Mouse (Mus musculus) forebrain, embryonic 11.5 days (tissue): Measurements from ENCODE around the gene Rbms2. TPM values are rescaled to one million over a fixed set of nuclear protein-coding genes. Genes with fewer than 3 reads are reported as not detected.
"Not testable (repeated sequence)": the region's sequence is repeated elsewhere in the genome, so short reads cannot be mapped to it uniquely, and the experiment has no call there.

Experiments
- ATAC-seq: fragments of 200-750 bp; cut with Nextera tagmentation; replicated peaks from 2 replicates; pipeline ENCODE4 v1.8.0; 2017; ENCODE audit warnings: moderate TSS enrichment; ENCODE audit not compliant: low FRiP score
- DNase-seq: peaks from one replicate; pipeline ENCODE4 v3.0.0-alpha.2; 2017; ENCODE audit warnings: low spot score
- H3K27ac ChIP-seq: fragments of 300-500 bp; sonication (generic); 2 replicates; pipeline ENCODE4 v1.5.1; 2014; ENCODE audit warnings: low read depth, low read length
- H3K27me3 ChIP-seq: fragments of 300-500 bp; sonication (generic); 2 replicates; pipeline ENCODE4 v1.6.1; 2014; ENCODE audit warnings: mild to moderate bottlenecking, low read length, mixed read lengths; ENCODE audit not compliant: control insufficient read depth, insufficient read depth
- H3K36me3 ChIP-seq: fragments of 300-500 bp; sonication (generic); 2 replicates; pipeline ENCODE4 v1.6.1; 2014; ENCODE audit warnings: mild to moderate bottlenecking, low read length, moderate library complexity, mixed read lengths; ENCODE audit not compliant: control insufficient read depth, insufficient read depth
- H3K4me1 ChIP-seq: fragments of 300-500 bp; sonication (generic); replicated peaks from 2 replicates; pipeline ENCODE4 v1.6.1; 2014; ENCODE audit warnings: low read length, mixed read lengths; ENCODE audit not compliant: control insufficient read depth, insufficient read depth
- H3K4me2 ChIP-seq: fragments of 300-500 bp; sonication (generic); 2 replicates; pipeline ENCODE4 v1.6.1; 2014; ENCODE audit warnings: low read depth, mild to moderate bottlenecking, low read length, moderate library complexity, mixed read lengths; ENCODE audit not compliant: severe bottlenecking
- H3K4me3 ChIP-seq: fragments of 300-500 bp; sonication (generic); 2 replicates; pipeline ENCODE4 v1.5.1; 2014; ENCODE audit warnings: low read depth, low read length
- H3K9ac ChIP-seq: fragments of 300-500 bp; sonication (generic); 2 replicates; pipeline ENCODE4 v1.6.1; 2014; ENCODE audit warnings: low read length
- H3K9me3 ChIP-seq: fragments of 300-500 bp; sonication (generic); 2 replicates; pipeline ENCODE4 v1.6.1; 2016; ENCODE audit warnings: low read length, mixed read lengths; ENCODE audit not compliant: control insufficient read depth
- WGBS: fragments of 180-500 bp; shearing (Covaris S2); extraction: QIAGEN DNeasy Blood & Tissue Kit; methylation state at CpG from one replicate; pipeline ENCODE4 v1.1.7; 2014; 5-methylcytosine and 5-hydroxymethylcytosine counted together
- polyA plus RNA-seq: library from polyadenylated mRNA; unstranded; fragments of >200 nt; fragmentation: Nextera tagmentation; extraction: Ambion mirVana; gene quantifications from 2 replicates; pipeline ENCODE4 v1.2.1, GENCODE M21; 2014

The Rbms2 gene
- polyA plus RNA-seq, 1 experiment from 2014 or later = 22.3 TPM

DNA sequence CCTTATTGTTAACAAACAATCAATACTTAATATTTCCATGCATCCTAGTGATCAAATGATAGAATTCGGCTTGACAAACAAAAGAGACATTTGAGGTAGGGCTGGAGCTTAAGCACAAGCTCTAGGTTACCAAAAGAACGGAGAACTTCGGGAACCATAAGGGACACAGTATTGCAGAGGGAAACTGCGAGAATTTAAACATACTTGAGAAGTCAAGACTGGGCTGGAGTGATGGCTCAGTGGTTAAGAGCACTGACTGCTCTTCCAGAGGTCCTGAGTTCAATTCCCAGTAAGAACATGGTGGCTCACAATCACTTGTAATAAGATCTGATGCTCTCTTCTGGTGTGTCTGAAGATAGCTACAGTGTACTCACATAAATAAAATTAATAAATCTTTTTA lies 34.0 kb upstream of the Rbms2 start:
- H3K4me1 ChIP-seq, H3K9me3 ChIP-seq, H3K36me3 ChIP-seq, H3K27ac ChIP-seq, H3K27me3 ChIP-seq, H3K4me2 ChIP-seq, ATAC-seq, H3K4me3 ChIP-seq, DNase-seq, H3K9ac ChIP-seq: not testable (repeated sequence)
- WGBS = 89% methylated on average over 4 of the region's 4 CpGs

DNA sequence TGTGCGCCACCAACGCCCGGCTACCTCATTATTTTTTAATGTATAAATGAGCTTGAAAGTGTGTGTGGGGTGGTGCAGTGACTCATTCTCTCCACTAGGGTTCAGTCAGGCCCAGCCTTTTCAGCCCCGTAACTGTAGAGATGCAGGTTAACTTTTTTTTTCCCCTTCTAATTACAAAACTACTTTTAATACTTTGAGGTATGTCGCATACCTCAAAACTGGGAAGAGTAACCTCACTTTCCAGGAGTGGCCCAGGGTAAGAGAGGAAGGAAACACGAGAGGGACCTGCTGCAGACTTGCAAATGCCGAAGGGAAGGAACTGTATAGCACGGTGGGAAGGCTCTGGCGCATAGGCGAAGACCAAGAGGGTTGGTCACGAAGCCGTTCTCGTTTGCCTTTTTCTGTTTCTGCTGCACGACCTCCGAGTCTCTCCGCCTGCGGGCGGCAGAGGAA lies 32.8 kb upstream of the Rbms2 start:
- peak overlapping the region; percentile 3 for H3K4me3 ChIP-seq
- ATAC-seq (0 out of 2 replicates have a peak, but pooled peaks have one; percentile 50), DNase-seq (peak; percentile 78)
- no peak overlapping the region for H3K27ac ChIP-seq
- peaks cover 6% of the 10 kb centered on the region; the same call in 1 of the 2 replicates for H3K4me1 ChIP-seq
- H3K9me3 ChIP-seq = no peaks in the 10 kb centered on the region
- WGBS = 3% methylated on average over 18 of the region's 18 CpGs
- no peak overlapping the region for H3K9ac ChIP-seq
- no peaks in the 10 kb centered on the region for H3K36me3 ChIP-seq
- peak overlapping the region; percentile 38 for H3K4me2 ChIP-seq
- H3K27me3 ChIP-seq = no peaks in the 10 kb centered on the region

DNA sequence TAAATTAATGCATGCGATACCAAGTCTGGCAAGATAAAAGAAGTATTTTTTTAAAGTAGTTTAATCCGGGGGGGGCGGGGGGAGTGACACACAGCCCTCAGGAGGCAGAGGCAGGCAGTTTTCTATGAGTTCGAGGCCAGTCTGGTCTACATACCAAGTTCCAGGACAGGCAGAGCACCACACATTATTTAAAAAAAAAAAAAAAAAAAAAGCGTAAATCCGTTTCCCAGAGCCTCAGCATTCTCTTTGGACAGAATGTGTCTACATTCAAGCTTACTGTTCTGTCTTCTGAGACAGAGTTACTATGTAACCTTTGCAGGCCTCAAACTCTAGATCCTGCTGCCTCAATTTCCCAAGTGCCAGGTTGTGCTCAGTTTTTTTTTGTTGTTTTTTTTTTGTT lies 32.1 kb upstream of the Rbms2 start:
- Histone ChIP-seq H3K4me3 (peak overlapping the region; percentile 47), H3K27ac (no peak overlapping the region), H3K9me3 (no peaks in the 10 kb centered on the region), H3K4me2 (peak overlapping the region; percentile 85), H3K36me3 (no peaks in the 10 kb centered on the region), H3K4me1 (peaks cover 6% of the 10 kb centered on the region; the same call in 1 of the 2 replicates), H3K9ac (peak overlapping the region; percentile 41), H3K27me3 (no peaks in the 10 kb centered on the region)
- 52% methylated on average over 6 of the region's 6 CpGs for WGBS
- ATAC-seq (no peak), DNase-seq (no peak)

DNA sequence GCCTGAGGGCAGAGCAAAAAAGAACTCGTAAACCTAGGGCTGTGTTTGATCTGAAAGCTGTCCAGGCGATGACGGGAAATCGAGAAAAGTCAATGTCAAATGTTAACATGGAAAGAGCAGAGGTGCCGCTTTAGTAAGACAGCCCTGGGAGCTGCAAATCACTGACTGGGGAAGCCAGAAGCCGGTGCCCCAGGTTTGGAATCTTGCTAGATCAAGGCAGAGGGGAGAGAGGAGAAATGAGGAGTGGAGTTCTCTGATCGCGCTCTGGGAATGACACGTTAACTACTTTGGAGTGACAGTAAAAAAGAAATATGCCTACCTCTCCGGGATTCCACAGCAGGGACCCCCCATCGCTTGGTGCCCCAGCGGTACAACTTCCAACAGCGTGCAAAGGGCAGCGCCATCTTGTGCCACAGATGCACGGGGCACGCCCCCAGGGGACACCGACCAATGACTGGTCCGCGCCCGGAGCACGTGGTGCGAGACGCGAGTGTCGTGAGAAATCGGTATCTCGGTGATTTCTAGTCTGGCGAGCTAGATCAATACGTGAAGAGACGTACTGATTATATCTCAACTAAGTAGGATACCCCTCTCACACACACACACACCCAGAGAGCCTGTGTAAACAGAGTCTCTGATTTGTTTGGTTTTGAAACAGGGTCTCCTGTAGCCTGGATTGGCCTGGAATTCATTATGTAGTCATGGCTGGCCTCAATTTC lies 31.5 kb upstream of the Rbms2 start, which contains the start of gene Spryd4:
Spryd4 (minus strand) TSS at position 418 of the 719 bp plus-strand sequence.
- no peaks in the 10 kb centered on the region for H3K27me3 ChIP-seq
- no peaks in the 10 kb centered on the region for H3K36me3 ChIP-seq
- under 1% methylated on average over 30 of the region's 30 CpGs for WGBS
- no peak within 1 kb of the TSS; the same call in 1 of the 2 replicates for H3K27ac ChIP-seq
- H3K9me3 ChIP-seq = no peaks in the 10 kb centered on the region
- H3K4me1 ChIP-seq = peaks cover 6% of the 10 kb centered on the region; the same call in 1 of the 2 replicates
- peak; percentile 95 for DNase-seq
- peak within 1 kb of the TSS; percentile 41 for H3K9ac ChIP-seq
- H3K4me2 ChIP-seq = peak within 1 kb of the TSS; percentile 85
- peak; percentile 96 for ATAC-seq
- peak within 1 kb of the TSS; percentile 47 for H3K4me3 ChIP-seq

DNA sequence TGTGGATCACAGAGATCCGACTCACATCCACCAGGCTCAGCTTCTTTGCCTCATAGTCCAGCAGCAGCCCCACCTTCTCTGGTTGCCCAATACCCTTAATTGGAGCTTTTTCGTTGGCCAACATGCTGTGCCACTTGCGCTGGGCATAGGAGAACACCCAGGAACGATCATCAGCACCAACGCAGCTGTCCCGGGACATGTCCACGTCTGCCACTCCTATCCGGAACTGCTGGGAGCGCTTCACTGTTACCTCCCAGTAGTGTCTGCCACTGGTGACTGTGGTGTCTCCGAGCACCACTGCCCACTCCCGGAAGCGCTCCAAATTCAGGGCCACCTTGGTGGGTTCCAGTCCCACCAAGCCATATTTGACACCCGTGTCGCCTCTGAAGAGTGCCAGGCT lies 30.9 kb upstream of the Rbms2 start:
- 33% methylated on average over 14 of the region's 14 CpGs for WGBS
- H3K4me2 ChIP-seq = peak overlapping the region; percentile 85
- ATAC-seq = peak; percentile 22; the same call in 1 of the 2 replicates
- no peak overlapping the region; the same call in 1 of the 2 replicates for H3K27ac ChIP-seq
- no peak for DNase-seq
- no peaks in the 10 kb centered on the region for H3K36me3 ChIP-seq
- peak overlapping the region; percentile 41 for H3K9ac ChIP-seq
- H3K27me3 ChIP-seq = no peaks in the 10 kb centered on the region
- no peaks in the 10 kb centered on the region for H3K9me3 ChIP-seq
- peak overlapping the region; percentile 47 for H3K4me3 ChIP-seq
- peaks cover 6% of the 10 kb centered on the region; the same call in 1 of the 2 replicates for H3K4me1 ChIP-seq

DNA sequence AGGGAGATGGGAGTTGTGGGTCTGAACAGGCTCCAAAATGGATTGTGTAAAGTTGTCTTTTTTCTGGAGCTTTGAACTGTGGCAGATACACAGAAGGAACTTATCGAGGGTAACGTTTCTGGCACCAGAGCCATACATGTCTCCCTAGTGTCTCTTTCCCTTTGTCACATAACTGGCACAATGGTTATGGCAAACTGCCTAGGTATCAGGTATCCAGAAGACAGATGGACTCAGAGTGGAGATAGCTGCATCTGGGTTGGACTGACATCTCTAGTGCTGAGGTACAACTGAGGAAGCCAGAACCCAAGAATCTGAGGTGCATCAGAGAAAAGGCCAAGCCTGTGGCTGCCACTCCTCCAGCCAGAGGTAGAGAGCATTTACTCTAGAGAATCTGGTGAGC lies 30.0 kb upstream of the Rbms2 start:
- Histone ChIP-seq H3K4me1 (peaks cover 6% of the 10 kb centered on the region; the same call in 1 of the 2 replicates), H3K9ac (no peak overlapping the region), H3K27ac (no peak overlapping the region), H3K4me3 (no peak overlapping the region), H3K9me3 (no peaks in the 10 kb centered on the region), H3K27me3 (no peaks in the 10 kb centered on the region), H3K36me3 (no peaks in the 10 kb centered on the region), H3K4me2 (no peak overlapping the region)
- WGBS = 94% methylated on average over 2 of the region's 2 CpGs
- DNase-seq (no peak), ATAC-seq (no peak)

DNA sequence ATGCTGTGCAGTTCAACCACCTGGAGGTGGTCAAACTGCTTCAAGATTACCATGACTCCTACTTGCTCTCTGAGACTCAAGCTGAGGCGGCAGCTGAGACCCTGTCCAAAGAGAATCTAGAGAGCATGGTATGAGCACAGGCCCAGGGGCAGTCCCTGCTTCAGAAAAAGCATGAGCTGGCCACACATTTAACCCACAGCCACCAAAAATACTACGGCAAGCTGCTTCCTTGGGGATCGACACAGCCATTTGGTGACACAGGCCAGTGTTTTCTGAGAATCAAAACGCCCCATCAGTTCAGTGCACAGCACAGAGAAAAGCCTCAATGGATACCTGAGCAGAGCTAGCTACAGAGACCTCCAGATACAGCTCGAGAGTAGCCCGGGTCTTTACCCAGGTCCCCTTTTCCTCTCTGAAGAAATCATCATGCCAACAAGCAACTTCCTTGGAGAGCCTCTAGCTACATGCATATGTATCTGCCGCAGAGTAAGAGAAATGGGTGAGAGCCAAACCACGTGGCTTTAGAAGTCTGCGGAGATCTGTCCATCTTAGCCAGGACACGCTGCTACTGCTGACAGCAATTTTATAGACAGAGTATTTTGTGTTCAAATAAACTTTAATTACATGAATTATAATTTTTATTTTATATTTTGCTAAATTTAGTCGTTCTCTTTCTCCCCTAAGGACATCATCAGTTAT lies 29.4 kb upstream of the Rbms2 start:
- Histone ChIP-seq H3K36me3 (no peaks in the 10 kb centered on the region), H3K9ac (no peak overlapping the region), H3K4me1 (peaks cover 6% of the 10 kb centered on the region; the same call in 1 of the 2 replicates), H3K27me3 (no peaks in the 10 kb centered on the region), H3K4me2 (no peak overlapping the region), H3K4me3 (no peak overlapping the region), H3K27ac (no peak overlapping the region), H3K9me3 (no peaks in the 10 kb centered on the region)
- DNase-seq = no peak
- WGBS = 94% methylated on average over 11 of the region's 11 CpGs
- no peak for ATAC-seq

DNA sequence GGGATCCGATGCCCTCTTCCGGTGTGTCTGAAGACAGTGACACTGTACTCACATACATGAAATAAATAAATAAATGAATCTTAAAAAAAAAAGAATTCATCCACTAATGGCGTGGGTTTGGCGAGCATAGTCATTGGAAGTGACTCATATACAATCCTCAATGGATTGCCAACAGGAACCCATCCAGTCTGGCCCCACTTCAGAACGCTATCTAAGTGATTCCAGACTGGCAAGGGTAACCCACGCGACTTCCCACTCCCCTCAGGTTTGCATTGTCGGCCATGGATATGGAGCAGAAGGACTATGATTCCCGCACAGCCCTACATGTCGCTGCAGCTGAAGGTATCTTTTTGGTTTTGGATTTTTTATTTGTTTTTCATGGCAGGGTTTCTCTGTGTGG lies 28.2 kb upstream of the Rbms2 start:
- no peak overlapping the region for H3K9ac ChIP-seq
- H3K36me3 ChIP-seq = no peaks in the 10 kb centered on the region
- no peak overlapping the region for H3K27ac ChIP-seq
- ATAC-seq = no peak
- WGBS = 94% methylated on average over 10 of the region's 10 CpGs
- H3K4me2 ChIP-seq = no peak overlapping the region
- no peaks in the 10 kb centered on the region for H3K27me3 ChIP-seq
- H3K4me3 ChIP-seq = no peak overlapping the region
- no peak for DNase-seq
- H3K4me1 ChIP-seq = peaks cover 6% of the 10 kb centered on the region; the same call in 1 of the 2 replicates
- no peaks in the 10 kb centered on the region for H3K9me3 ChIP-seq
